Mouse (Mus musculus): ENCODE measurements around the gene Ankrd34a. TPM values are rescaled to one million over a fixed set of nuclear protein-coding genes. Genes with fewer than 3 reads are reported as not detected.

The Ankrd34a gene
- total RNA-seq, 2 experiments from 2014 or later = not detected

DNA sequence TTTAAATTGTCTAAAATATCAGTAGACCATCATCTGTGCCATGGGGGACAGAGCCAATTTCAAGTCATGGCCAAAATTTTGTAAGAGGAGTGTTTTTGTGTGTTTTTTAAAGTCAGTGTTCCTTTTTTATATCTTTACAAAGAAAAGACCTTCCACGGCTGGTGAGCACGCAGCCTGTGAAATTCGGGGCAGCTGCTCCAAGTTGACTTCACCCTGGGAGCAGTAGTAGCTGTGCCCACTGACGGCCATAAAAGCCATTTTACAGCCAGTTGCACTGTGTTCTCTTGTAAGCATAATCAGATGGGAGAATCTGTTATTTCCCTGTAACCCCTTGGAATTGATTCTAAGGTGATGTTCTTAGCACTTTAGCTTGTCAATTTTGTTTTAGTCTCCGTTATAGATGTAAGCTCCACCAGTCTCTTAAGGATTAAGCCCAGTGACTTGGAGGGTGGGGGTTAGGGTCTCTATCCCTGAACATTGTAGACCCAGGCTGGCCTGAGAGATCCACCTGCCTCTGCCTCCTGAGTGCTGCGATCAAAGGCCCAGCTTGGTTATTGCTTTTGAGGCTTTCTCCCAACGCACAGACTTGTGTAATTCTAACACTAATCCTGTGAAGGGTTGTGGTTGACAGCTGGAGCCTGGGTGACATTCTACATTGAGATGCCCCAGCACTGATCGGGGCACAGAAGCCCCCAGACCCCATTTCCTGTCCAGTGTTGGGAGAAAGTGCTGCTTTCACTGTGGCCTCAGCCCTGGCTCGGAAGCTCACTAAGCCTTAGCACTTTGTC, 35.4 kb upstream of the Ankrd34a start:
- no peak for ATAC-seq (replicated peaks; ENCODE audit: low FRiP score, poor library complexity, severe bottlenecking)

- no peak for ATAC-seq (replicated peaks; ENCODE audit: low FRiP score, poor library complexity, severe bottlenecking)
These were observed 34.3 kb upstream of the Ankrd34a start for GRCm38 (mm10) chr3:96561946-96562681.

DNA sequence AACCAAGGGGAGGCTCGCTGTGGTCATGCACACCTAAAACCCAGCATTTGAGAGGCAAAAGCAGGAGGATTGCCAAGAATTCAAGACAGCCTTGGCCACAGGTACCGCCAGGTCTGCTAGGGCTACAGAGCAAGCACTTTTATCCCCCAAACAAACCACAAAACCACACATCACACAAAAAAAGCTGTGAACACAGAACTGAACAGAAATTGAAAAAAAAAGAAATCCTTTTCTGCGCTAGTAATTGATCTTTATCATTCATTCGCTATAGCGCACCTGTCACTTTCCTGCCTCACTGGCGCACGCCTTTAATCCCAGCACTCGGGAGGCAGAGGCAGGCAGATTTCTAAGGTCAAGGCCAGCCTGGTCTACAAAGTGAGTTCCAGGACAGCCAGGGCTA, 33.2 kb upstream of the Ankrd34a start:
- no peak for ATAC-seq (replicated peaks; ENCODE audit: low FRiP score, poor library complexity, severe bottlenecking)

- no peak for ATAC-seq (replicated peaks; ENCODE audit: low FRiP score, poor library complexity, severe bottlenecking)
These were observed 32.4 kb upstream of the Ankrd34a start for GRCm38 (mm10) chr3:96563911-96564632.

DNA sequence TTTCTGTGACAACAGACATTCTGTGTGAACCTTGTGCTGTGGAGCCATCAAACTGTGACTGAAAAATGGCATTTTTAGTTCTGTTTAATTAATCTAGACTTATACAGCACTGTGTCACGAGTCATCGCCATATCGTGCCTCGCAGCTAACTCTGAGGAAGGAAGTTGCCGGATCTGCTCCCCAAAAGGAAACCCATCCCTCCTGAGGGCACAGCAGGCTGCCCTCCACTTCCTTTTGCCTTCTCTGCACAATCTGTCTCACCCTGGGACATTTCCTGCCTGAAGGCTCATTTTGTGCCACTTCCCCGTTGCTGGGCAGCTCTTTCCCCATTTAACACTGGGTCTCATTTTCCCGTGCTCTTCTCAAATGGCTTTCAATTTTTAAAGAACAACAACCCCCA, 31.8 kb upstream of the Ankrd34a start:
- ATAC-seq (replicated peaks; ENCODE audit: low FRiP score, poor library complexity, severe bottlenecking) = no peak

GRCm38 (mm10) chr3:96565105-96565504, 31.3 kb upstream of the Ankrd34a start:
- ATAC-seq (replicated peaks; ENCODE audit: low FRiP score, poor library complexity, severe bottlenecking) = no peak

DNA sequence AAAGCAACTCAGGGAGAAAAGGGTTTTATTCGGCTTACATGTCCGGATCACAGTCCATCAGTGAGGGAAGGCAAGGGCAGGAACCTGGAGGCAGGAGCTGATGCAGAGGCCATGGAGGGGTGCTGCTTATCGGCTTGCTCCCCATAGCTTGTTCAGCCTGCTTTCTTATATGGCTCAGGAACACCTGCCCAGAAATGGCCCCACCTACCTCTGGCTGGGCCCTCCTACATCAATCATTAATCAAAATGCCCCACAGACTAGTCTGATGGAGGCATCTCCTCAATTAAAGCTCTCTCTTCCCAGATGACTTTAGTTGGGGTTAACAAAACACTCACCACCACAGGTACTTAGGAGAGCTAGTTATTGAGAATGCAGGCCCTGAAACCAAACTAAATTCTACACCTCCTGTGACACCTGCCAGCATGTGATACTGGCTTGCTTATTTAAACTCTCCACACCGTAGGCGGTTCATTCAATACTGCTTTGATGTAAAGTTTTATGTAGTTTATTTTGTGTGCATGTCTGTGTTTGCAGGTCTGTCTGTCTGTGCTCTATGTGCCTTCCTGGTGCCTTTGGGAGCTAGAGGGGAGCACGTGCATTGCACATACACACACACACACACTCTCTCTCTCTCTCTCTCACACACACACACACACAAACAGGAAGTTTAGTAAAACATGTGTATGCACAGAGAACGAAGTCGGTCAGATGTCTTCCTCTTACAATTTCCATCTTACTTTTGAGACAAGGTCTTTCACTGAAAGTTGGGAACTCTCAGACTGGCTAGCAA, 29.6 kb upstream of the Ankrd34a start:
- no peak for ATAC-seq (replicated peaks; ENCODE audit: low FRiP score, poor library complexity, severe bottlenecking)

DNA sequence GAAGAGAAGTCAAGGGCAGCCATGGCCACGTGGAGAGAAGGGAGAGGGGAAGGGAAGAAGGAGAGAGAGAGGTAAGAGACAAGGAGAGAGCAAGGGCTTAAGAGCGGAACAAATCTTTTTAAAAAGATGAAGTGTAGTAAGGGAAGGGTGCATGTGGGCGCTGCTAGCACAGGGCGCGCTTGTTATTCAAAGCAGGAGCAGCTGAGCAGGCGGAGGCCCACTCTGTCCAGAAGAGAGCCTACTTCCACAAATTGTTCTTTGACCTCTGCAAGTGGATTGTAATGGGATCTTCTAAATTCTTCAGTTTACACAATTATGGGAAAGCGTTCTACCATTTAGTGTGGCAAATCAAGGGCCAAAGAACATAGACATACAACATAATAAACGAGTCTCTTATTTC, 27.8 kb upstream of the Ankrd34a start:
- no peak for ATAC-seq (replicated peaks; ENCODE audit: low FRiP score, poor library complexity, severe bottlenecking)

- ATAC-seq (replicated peaks; ENCODE audit: low FRiP score, poor library complexity, severe bottlenecking) = no peak
These were observed 26.9 kb upstream of the Ankrd34a start for GRCm38 (mm10) chr3:96569506-96569905.

- ATAC-seq (replicated peaks; ENCODE audit: low FRiP score, poor library complexity, severe bottlenecking) = no peak
These were observed 26.4 kb upstream of the Ankrd34a start for GRCm38 (mm10) chr3:96569966-96570605.

GRCm38 (mm10) chr3:96570643-96571042, 25.8 kb upstream of the Ankrd34a start:
- ATAC-seq (replicated peaks; ENCODE audit: low FRiP score, poor library complexity, severe bottlenecking) = no peak

DNA sequence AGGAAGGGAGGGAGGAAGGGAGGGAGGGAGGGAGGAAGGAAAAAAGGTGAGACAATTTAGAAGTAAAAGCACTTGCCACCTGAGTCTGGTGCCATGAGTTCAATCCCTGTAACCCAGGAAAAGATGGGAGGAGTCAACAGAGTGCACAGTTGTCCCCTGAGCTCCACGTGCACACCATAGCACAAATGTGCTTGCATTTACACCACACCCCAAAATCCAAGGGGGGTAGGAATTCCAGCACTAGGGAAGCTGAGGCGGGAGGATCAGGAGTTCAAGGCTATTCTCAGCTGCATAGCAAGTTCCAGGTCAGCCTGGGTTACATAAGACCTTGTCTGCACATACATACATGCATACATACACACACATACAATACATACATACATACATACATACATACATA, 25.1 kb upstream of the Ankrd34a start:
- ATAC-seq (replicated peaks; ENCODE audit: low FRiP score, poor library complexity, severe bottlenecking) = no peak

DNA sequence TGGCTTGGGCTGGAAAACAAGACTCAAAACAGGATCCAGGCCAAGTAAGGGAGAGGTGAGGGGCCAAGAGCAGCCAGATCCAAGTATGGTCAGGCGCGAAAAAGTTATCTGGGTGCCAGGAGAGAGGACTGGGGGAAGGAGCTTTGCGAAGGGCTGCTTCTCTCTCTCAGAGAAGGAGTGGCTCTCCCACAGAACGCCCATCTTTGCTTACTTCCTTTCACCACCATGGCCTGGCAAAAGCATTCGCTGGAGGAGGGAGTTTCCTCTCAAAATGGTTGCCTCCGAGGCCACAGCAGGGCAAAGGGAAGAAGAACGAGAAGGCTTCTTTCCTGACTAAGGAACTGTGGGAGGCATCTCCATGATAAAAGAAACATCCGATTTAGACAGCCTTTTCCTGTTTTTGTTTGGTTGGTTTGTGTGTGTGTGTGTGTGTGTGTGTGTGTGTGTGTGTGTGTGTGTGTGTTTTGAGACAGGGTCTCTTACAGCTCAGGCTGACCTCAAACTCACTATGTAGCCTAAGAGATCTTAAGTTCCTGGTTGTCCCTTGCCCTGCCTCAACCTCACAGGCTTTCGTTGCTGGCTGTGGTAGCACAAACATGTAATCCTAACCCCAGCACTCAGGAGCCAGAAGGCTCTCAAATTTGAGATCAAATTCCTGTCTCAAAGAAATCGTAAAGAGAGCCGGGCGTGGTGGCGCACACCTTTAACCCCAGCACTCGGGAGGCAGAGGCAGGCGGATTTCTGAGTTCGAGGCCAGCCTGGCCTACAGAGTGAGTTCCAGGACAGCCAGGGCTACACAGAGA, 24.3 kb upstream of the Ankrd34a start:
- no peak for ATAC-seq (replicated peaks; ENCODE audit: low FRiP score, poor library complexity, severe bottlenecking)

- ATAC-seq (replicated peaks; ENCODE audit: low FRiP score, poor library complexity, severe bottlenecking) = no peak
These were observed 22.6 kb upstream of the Ankrd34a start for GRCm38 (mm10) chr3:96573611-96574511.

DNA sequence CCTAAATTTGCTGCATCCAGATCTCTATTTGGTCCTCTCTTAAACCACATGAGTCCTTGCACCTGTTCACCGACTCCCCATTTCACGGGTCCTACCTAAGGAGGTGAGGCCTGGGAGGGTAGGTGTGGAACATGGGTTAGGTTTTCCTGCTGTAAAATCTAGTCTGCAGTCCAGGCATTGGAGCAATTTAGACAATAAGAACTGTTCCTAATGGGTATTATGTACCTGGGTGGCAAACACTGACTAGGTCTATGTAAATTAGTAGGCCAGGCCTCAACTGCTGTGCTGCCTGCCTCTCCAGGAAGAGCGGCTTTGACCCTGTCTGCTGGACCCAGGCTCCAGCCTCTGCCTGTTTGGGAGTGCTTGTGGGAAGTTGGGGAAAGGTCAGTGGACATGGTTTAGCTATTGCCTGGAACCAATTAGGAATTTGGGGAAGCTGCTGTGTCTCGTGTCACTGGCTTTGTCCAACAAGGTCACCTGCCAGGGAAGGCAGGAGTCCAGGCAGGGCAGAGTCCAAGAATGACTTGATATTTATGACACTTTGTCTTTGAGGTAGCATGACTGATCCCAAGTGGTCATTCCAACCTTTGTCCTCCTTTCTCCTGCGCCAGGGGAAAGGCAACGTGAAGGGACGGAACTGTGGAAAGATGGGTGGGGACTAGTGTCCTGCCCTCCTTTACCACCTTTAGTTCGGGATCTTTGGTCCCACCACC, 21.0 kb upstream of the Ankrd34a start:
- no peak for ATAC-seq (replicated peaks; ENCODE audit: low FRiP score, poor library complexity, severe bottlenecking)

DNA sequence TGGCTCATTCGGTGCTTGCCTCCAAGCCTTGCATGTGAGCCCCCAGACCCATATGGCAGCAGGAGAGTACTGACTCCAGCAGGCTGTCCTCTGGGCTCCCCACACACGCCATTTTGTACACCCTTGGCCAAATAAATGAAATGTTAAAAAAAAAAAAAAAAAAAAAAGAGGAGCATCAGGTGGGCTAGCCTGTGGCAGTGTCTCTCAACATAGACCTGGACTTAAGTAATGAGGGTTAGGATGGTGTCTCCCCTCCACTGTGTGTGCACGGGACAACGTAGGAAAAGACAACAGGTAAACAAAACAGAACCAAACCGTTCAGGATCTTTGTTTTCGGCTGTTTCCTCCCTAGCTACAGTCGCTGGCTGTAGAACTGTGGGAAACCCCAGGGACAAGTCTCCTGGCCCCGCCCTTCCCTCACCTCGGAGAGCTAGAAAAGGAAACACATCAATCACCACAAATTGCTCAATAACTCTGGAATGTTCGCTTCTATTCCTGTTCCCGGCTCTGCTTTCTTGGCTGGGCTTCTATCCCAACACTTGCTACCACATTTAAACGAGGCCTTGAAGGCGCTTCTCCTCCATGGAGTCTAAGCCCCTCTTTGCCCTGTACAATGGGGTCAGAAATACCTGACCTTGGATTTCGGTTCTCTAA, 20.3 kb upstream of the Ankrd34a start:
- ATAC-seq (replicated peaks; ENCODE audit: low FRiP score, poor library complexity, severe bottlenecking) = peak; percentile 27; the same call in 1 of the 2 replicates

Measured in erythroid progenitor cell, adult 5-6 weeks (primary cell).